Mouse (Mus musculus) megakaryocyte, embryonic 14.5 days (primary cell): ENCODE measurements around the gene Fndc8.

ENCODE experiments used
- FLI1 ChIP-seq: IDR thresholded peaks from 2 replicates; pipeline ENCODE4 v1.6.1; 2012; ENCODE audit warnings: low read length, inconsistent platforms, mixed read lengths
- GATA1 ChIP-seq: IDR thresholded peaks from 3 replicates; pipeline ENCODE4 v1.6.1; 2012; ENCODE audit warnings: mixed read lengths, low read length, inconsistent platforms, borderline replicate concordance

DNA sequence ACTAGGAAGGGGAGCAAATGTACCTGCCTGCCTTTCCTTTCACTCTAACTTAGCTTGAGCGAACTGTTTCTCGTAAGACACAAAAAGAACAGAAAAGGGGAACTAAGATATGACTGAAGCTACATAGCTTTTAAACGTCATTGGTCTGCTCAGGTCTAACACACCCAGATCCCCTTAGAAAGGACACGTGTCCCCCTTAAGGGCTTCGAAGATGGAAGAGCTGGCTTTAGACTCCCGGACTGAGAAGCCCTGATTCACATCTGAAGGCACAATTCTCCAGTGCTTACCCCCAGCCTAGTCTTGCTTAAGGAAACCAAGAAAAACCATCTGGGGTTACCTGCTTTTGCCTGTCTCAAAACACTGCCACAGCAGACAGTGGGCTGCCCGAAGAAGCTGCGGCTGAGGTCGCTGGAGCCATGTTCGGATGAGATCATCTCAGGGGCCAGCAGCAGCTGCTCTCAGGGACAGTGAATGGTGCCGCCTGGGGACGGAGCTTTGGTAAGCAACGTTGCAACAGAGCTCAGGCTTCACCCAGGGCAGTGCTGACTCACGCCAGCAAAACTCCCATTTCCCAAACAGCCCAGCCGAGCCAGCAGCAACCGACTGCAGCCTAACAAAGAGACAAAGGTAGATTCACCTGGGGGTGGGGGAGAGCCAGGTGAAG lies 46.4 kb upstream of the Fndc8 start:
- no peak for TF ChIP-seq FLI1
- no peak for TF ChIP-seq GATA1
